Mouse (Mus musculus) B cell, adult 62 days (primary cell): ENCODE measurements around the gene Gm10061. TPM values are rescaled to one million over a fixed set of nuclear protein-coding genes. Genes with fewer than 3 reads are reported as not detected.

ENCODE experiments used
- total RNA-seq: library from RNA; stranded (reverse); gene quantifications from 4 replicates; pipeline ENCODE4 v1.2.4, GENCODE M21; 2023

Gene Gm10061
- not detected in 4 replicates for total RNA-seq

GRCm38 (mm10) chr16:89150786-89151185 is at the start of gene Gm10061:
Gene Gm10061 (plus strand): TSS chr16:89151086.

GRCm38 (mm10) chr16:89140551-89140950 is 10.3 kb upstream of the Gm10061 start, which contains the start of gene Gm6358:
Gene Gm6358 (plus strand): TSS chr16:89140851.

GRCm38 (mm10) chr16:89157652-89158051 is 6.8 kb downstream of the Gm10061 start, which contains the start of gene Gm9789:
Gene Gm9789 (plus strand): TSS chr16:89157952.

DNA sequence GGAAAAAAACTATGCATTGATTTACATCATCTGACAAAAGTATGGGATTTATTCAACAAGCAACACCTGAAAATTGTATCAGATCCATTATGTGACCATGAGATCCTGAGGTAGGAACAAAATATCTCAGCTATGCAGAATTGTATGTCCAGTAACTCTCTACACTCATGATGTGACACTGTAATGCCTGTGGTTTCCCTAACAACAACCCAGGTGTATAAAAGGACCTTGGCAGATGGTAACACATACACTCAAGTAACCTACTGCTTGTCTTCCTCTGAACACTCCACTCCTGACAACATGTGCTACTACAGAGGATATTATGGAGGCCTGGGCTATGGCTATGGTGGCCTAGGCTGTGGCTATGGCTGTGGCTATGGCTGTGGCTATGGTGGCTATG is 18.3 kb downstream of the Gm10061 start, which contains the start of gene Gm7735:
TSS of gene Gm7735 (plus strand) at position 301 of the 400 bp plus-strand sequence.

GRCm38 (mm10) chr16:89174435-89174834 is 23.5 kb downstream of the Gm10061 start, which contains the start of gene 1110057P08Rik:
Gene 1110057P08Rik (plus strand): TSS chr16:89174735.

Other genes with a start within 250 kb of the Gm10061 start
- gene Krtap19-9b, start 218.8 kb upstream of the Gm10061 start, total RNA-seq: not detected in 4 replicates
- gene Krtap16-3, start 188.2 kb upstream of the Gm10061 start, total RNA-seq: not detected in 4 replicates
- gene Krtap22-2, start 140.3 kb upstream of the Gm10061 start, total RNA-seq: not detected in 4 replicates
- not detected in 4 replicates for gene Gm10229, start 135.8 kb upstream of the Gm10061 start, total RNA-seq
- gene Krtap6-1, start 119.4 kb upstream of the Gm10061 start, total RNA-seq: not detected in 4 replicates
- gene Gm10228, start 109.6 kb upstream of the Gm10061 start, total RNA-seq: not detected in 4 replicates
- not detected in 4 replicates for gene Krtap6-5, start 103.2 kb upstream of the Gm10061 start, total RNA-seq
- gene 1110025L11Rik, start 87.1 kb upstream of the Gm10061 start, total RNA-seq: not detected in 4 replicates
- not detected in 4 replicates for gene Krtap6-3, start 67.1 kb upstream of the Gm10061 start, total RNA-seq
- gene Gm6358, start 10.2 kb upstream of the Gm10061 start, total RNA-seq: not detected in 4 replicates
- not detected in 4 replicates for gene Gm9789, start 6.9 kb downstream of the Gm10061 start, total RNA-seq
- gene Gm7735, start 18.4 kb downstream of the Gm10061 start, total RNA-seq: not detected in 4 replicates
- gene 1110057P08Rik, start 23.6 kb downstream of the Gm10061 start, total RNA-seq: not detected in 4 replicates
- gene Krtap20-2, start 54.8 kb downstream of the Gm10061 start, total RNA-seq: not detected in 4 replicates